ENCODE assay signal across 14 mouse cellular contexts in genomic region chr8:57585831-57586230, GRCm38 (mm10).
"Had no signal": no experiment of that assay in that cellular context is flagged by ENCODE, and none has a peak within 500 bp of the region (broad histone marks: within the 10 kb centered on the region; RNA-seq: fewer than 3 reads in every experiment).

No protein-coding gene starts in this region.

- H3K9ac ChIP-seq: liver, embryonic 13.5 days had no signal

- H3K36me3 ChIP-seq: liver, embryonic 13.5 days had no signal

- H3K27me3 ChIP-seq: liver, embryonic 13.5 days had no signal

- H3K27ac ChIP-seq: kidney, postnatal 0 days; layer of hippocampus, adult 2 months; liver, embryonic 13.5 days; stomach, postnatal 0 days had no signal

- H3K4me3 ChIP-seq: layer of hippocampus, adult 2 months; liver, embryonic 13.5 days had no signal

- H3K9me3 ChIP-seq: liver, embryonic 13.5 days had no signal

- DNase-seq: kidney, postnatal 25 days; layer of hippocampus, adult 9-11 months; liver, embryonic 13.5 days; lung, adult 2 months; lung, postnatal 14 days; lung, postnatal 4 days; midbrain, embryonic 14.5 days; right cerebral cortex, postnatal 4 days; thymus, adult 2 months; thymus, postnatal 25 days had no signal

- H3K4me2 ChIP-seq: liver, embryonic 13.5 days; midbrain, embryonic 11.5 days had no signal
